Mouse (Mus musculus) liver, embryonic 15.5 days (tissue): ENCODE measurements around the gene Rps6ka1. TPM values are rescaled to one million over a fixed set of nuclear protein-coding genes. Genes with fewer than 3 reads are reported as not detected.
A peak's percentile ranks its signal among the peaks of the same experiment; 100 is the strongest.
"Not testable (repeated sequence)": the region's sequence is repeated elsewhere in the genome, so short reads cannot be mapped to it uniquely, and the experiment has no call there.

Experiments
- ATAC-seq: fragments of 200-750 bp; cut with Nextera tagmentation; 2 replicates; pipeline ENCODE4 v1.8.0; 2017; ENCODE audit warnings: moderate number of reproducible peaks, mild to moderate bottlenecking, moderate library complexity; ENCODE audit not compliant: insufficient read depth
- H3K27ac ChIP-seq: fragments of 300-500 bp; sonication (generic); replicated peaks from 2 replicates; pipeline ENCODE4 v1.5.1; 2015; ENCODE audit warnings: mild to moderate bottlenecking, inconsistent platforms
- H3K27me3 ChIP-seq: fragments of 300-500 bp; sonication (generic); 2 replicates; pipeline ENCODE4 v1.6.1; 2015; ENCODE audit warnings: mild to moderate bottlenecking, inconsistent platforms
- H3K36me3 ChIP-seq: fragments of 300-500 bp; sonication (generic); replicated peaks from 2 replicates; pipeline ENCODE4 v1.6.1; 2015; ENCODE audit warnings: moderate library complexity, mild to moderate bottlenecking, inconsistent platforms
- H3K4me1 ChIP-seq: fragments of 300-500 bp; sonication (generic); replicated peaks from 2 replicates; pipeline ENCODE4 v1.6.1; 2015; ENCODE audit warnings: inconsistent platforms
- H3K4me2 ChIP-seq: fragments of 300-500 bp; sonication (generic); 2 replicates; pipeline ENCODE4 v1.6.1; 2015; ENCODE audit warnings: moderate library complexity, mild to moderate bottlenecking, inconsistent platforms
- H3K4me3 ChIP-seq: fragments of 300-500 bp; sonication (generic); replicated peaks from 2 replicates; pipeline ENCODE4 v1.5.1; 2015; ENCODE audit warnings: mild to moderate bottlenecking, inconsistent platforms
- H3K9ac ChIP-seq: fragments of 300-500 bp; sonication (generic); 2 replicates; pipeline ENCODE4 v1.6.1; 2015; ENCODE audit warnings: moderate library complexity, mild to moderate bottlenecking, inconsistent platforms
- H3K9me3 ChIP-seq: fragments of 300-500 bp; sonication (generic); replicated peaks from 2 replicates; pipeline ENCODE4 v1.6.1; 2016; ENCODE audit warnings: inconsistent platforms
- WGBS: fragments of 180-500 bp; shearing (Covaris S2); methylation state at CpG from one replicate; pipeline ENCODE4 v1.1.7; 2015; ENCODE audit warnings: mixed read lengths; ENCODE audit not compliant: insufficient replicate concordance; 5-methylcytosine and 5-hydroxymethylcytosine counted together
- polyA plus RNA-seq: library from polyadenylated mRNA; unstranded; fragments of >200 nt; fragmentation: Nextera tagmentation; extraction: Ambion mirVana; gene quantifications from 2 replicates; pipeline ENCODE4 v1.2.1, GENCODE M21; 2015

Gene Rps6ka1
- 68.0 and 77.2 TPM in 2 replicates for polyA plus RNA-seq

DNA sequence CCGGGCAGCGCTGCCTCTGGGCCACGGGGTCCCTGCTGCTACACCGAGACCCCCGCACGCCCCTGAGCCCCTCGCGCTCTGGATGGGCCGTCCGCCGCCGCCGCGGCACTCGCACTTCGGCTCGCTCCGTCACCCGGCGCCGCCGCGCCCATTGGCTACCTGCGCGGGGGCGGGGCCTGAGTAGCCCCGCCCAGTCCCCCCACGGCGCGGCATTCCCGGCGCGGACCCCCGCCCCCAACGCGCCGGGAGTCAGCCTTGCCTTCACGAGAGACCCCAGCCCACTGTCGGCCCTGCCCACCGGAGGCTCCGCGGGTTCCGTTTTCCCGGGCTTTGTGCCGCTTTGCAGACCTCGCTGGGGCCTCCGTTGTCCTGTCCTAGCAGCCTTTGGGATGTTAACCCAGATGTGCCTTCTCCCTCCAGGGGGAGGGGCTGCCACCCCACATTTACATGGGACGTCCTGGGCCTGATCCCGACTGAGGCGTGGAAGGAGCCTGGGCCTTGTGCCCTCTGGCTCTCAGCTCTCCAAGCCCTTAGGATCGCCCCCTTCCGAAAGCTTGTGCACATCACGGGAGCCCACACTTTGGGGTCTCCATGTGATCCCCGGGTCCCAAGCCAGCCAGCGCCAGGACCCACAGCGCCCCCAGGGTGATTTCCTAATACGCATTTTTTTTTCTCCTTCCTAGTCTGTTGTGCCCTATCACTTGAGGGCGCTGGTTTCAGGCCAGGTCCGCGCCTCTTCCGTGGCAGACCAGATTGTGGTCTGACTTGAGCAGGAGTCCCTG, at the start of gene Rps6ka1:
Rps6ka1 (minus strand) TSS at position 126 of the 782 bp plus-strand sequence.
- Histone ChIP-seq H3K27ac (peak within 1 kb of the TSS; percentile 72), H3K27me3 (peaks cover 46% of the 10 kb centered on the region), H3K9me3 (no peaks in the 10 kb centered on the region), H3K36me3 (no peaks in the 10 kb centered on the region), H3K4me2 (peak within 1 kb of the TSS; percentile 97), H3K4me1 (peaks cover 38% of the 10 kb centered on the region), H3K9ac (peak within 1 kb of the TSS; percentile 68), H3K4me3 (peak within 1 kb of the TSS; percentile 70)
- WGBS = 1% methylated on average over 61 of the region's 61 CpGs
- ATAC-seq = peak; percentile 72

DNA sequence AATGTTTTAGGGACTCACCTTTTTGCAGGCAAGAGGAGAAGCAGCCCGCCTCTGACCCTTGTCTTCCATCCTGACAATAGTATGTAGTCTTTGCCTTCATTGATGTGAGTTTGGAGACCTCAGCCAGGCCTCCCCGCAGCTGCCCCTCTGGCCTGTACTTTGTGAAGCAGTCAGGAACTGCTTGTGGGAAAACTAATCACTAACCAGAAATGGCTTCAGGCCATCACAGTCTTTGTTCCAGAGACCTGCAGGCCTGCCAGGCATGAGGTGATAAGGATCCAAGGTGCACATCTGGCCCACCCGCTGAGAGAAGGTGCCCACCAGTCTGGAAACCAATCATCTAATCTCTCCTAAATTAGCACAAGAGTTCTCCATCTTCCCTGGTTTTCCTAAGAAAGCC, 44.2 kb upstream of the Rps6ka1 start:
- no peaks in the 10 kb centered on the region for H3K27me3 ChIP-seq
- no peak overlapping the region for H3K4me3 ChIP-seq
- no peak overlapping the region for H3K9ac ChIP-seq
- no peaks in the 10 kb centered on the region for H3K9me3 ChIP-seq
- H3K4me1 ChIP-seq = peaks cover 19% of the 10 kb centered on the region
- H3K36me3 ChIP-seq = no peaks in the 10 kb centered on the region
- WGBS = 52% methylated on average over 3 of the region's 3 CpGs
- H3K4me2 ChIP-seq = peak overlapping the region; percentile 15; the same call in 1 of the 2 replicates
- no peak for ATAC-seq
- no peak overlapping the region for H3K27ac ChIP-seq

DNA sequence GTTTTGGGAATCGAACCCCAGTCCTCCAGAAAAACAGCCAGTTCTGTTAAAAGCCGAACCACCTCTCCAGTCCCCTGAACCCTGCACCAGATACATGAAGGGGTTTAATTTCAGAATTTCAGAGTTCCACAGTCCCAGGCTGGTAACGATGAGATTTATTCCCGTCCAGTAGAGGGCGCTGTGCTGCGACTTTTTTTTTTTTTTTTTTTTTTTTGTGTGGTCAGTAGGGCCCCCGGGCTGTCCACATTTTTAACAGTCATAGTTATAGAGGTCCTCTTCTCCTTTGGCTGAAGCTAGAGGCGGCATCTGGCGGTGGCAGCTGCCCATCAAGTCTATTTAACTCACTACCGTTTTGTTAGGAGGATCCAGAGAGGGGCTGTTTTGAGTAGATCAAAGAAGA, 43.8 kb upstream of the Rps6ka1 start:
- Histone ChIP-seq H3K9me3 (no peaks in the 10 kb centered on the region), H3K4me1 (peaks cover 19% of the 10 kb centered on the region), H3K4me2 (peak overlapping the region; percentile 15; the same call in 1 of the 2 replicates), H3K9ac (no peak overlapping the region), H3K27ac (no peak overlapping the region), H3K27me3 (no peaks in the 10 kb centered on the region), H3K36me3 (no peaks in the 10 kb centered on the region), H3K4me3 (no peak overlapping the region)
- 5% methylated on average over 10 of the region's 10 CpGs for WGBS
- ATAC-seq = no peak

DNA sequence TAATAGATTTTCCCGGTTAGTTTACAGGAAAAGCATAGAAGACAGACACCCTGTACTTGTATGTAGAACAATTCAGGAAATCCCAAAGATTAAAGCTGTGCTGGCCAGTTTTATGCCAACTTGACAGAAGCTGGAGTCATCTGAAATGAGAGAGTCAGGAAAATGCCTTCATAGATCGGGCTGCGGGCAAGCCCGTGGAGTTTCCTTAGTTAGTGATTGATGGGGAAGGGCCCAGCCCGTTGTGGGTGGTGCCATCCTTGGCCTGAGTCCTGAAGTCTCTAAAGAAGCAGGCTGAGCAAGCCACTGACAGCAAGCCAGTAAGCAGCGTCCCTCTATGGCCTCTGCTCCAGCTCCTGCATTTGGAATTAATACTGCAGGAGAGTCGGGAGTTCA, 41.7 kb upstream of the Rps6ka1 start:
- Histone ChIP-seq H3K4me2 (peak overlapping the region; percentile 32), H3K27ac (peak overlapping the region; percentile 45), H3K36me3 (no peaks in the 10 kb centered on the region), H3K9me3 (no peaks in the 10 kb centered on the region), H3K27me3 (no peaks in the 10 kb centered on the region), H3K4me3 (no peak overlapping the region), H3K9ac (no peak overlapping the region), H3K4me1 (peaks cover 19% of the 10 kb centered on the region)
- WGBS = 5% methylated on average over 7 of the region's 7 CpGs
- no peak for ATAC-seq

DNA sequence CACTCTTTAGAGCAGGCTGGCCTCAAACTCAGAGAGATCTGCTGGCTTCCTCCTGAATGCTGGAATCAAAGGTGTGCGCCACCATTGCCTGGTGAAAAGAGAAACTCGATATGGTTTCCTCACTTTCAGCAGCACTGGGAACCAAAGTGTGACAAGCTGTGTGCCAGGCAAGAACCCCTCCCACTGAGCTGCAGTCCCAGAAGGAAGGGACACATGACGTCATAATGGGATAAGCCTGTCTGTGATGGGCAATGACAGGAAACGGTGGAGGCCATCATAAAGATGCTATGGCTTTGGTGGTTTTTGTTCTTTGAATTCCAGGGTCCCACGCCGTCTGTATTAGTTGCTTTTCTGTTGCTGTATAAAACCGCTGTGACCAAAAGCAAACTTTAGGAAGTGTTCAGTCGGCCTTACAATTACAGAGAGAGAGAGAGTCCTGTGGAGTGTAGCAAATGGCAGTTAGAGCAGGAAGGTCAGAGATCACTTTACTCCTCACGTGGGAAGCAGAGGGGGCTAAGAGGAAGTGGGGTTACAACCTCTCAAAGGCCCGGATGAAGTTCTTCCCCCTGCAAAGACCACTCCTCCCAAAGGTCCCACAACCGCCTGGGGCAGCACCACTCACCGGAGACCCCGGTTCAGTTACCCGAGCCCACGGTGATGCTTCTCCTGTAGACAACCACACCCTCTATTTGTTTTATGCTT, 41.1 kb upstream of the Rps6ka1 start:
- Histone ChIP-seq H3K9ac (no peak overlapping the region), H3K27me3 (no peaks in the 10 kb centered on the region), H3K36me3 (no peaks in the 10 kb centered on the region), H3K4me1 (peaks cover 19% of the 10 kb centered on the region), H3K27ac (peak overlapping the region; percentile 45), H3K9me3 (no peaks in the 10 kb centered on the region), H3K4me3 (no peak overlapping the region), H3K4me2 (peak overlapping the region; percentile 32)
- 11% methylated on average over 15 of the region's 15 CpGs for WGBS
- peak; percentile 25; the same call in 1 of the 2 replicates for ATAC-seq

DNA sequence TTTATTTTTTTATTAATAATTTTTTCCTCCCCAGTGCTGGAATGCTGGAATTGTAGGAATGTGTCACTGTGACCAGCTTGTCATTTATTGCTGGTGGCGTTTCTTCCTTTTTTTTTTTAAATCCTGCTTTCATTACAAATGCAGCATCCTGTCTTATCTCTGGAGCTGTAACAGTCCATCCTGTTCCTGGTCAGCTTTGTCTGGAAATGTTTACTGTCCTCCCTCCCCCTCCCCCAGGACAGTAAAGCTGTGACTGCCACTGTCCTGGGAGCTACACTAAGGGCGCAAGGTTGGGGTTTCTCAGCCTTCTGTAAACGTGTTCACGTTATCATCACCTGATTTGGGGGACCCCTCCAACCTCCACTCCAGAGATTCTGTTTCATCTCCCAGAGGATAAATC, 37.6 kb upstream of the Rps6ka1 start:
- Histone ChIP-seq H3K36me3 (no peaks in the 10 kb centered on the region), H3K4me3 (no peak overlapping the region), H3K4me1 (peaks cover 12% of the 10 kb centered on the region; the same call in 1 of the 2 replicates), H3K4me2 (no peak overlapping the region), H3K27me3 (no peaks in the 10 kb centered on the region), H3K27ac (no peak overlapping the region), H3K9ac (no peak overlapping the region), H3K9me3 (no peaks in the 10 kb centered on the region)
- no peak for ATAC-seq
- WGBS = 49% methylated on average over 4 of the region's 4 CpGs

DNA sequence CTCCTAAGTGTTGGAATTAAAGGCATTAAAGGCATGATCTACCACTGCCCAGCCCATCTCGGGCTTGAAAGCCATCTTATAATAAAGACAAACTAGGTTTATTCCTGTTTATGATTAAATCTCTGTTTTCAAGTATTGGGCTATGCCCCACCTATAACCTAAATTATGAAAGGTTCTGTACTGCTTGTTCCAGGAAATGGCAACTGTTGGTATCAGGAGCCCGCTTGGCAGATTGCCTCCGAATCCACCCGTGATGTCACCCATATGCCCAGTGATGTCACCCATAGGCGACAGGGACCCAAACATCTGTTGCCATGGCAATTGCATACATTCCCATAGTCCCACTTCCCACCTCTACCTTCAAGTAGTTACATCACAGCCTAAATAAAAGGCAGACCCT, 36.1 kb upstream of the Rps6ka1 start:
- Histone ChIP-seq H3K9me3 (no peaks in the 10 kb centered on the region), H3K4me1 (peaks cover 9% of the 10 kb centered on the region; the same call in 1 of the 2 replicates), H3K4me3 (no peak overlapping the region), H3K9ac (no peak overlapping the region), H3K4me2 (no peak overlapping the region), H3K36me3 (no peaks in the 10 kb centered on the region), H3K27me3 (no peaks in the 10 kb centered on the region), H3K27ac (no peak overlapping the region)
- 70% methylated on average over 5 of the region's 5 CpGs for WGBS
- ATAC-seq = no peak

DNA sequence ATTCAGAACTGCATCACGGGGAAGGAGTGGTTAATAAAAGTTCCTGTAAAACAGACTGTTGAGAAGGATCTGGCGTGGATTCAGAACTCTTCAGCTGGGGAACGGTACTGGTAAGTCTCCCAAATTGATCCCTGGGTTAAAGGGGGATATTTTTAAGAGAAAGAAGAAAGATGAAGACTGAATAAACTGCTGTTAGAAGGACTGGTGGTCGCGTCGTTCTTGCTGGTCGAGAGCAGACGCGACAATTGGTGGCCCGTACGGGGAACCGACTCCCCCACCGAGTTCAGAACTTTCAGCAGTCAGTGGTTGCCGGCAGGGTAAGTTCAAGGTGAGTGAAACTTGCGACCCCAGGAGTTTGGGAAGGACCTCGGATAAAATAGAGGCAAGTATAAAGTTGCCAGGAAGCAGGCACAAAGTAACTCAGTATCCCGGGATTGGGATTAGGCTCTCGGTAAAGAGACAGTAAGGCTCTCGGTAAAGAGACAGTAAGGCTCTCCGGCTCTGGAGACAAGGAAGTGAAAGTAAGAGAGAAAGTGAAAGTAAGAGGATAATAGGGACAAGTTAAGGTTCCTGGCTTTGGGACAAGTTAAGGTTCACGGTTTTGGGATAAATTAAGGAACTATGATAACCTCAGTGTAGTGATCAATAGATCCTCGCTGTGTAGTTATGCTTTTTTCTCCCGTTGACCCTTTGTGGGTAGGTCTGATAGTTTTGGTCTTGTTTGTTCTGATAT, 30.7 kb upstream of the Rps6ka1 start:
- H3K27me3 ChIP-seq, H3K4me1 ChIP-seq, H3K4me2 ChIP-seq, H3K9me3 ChIP-seq, ATAC-seq, H3K4me3 ChIP-seq, H3K36me3 ChIP-seq, H3K27ac ChIP-seq, H3K9ac ChIP-seq: not testable (repeated sequence)
- 73% methylated on average over 21 of the region's 23 CpGs for whole genome bisulfite sequencing

DNA sequence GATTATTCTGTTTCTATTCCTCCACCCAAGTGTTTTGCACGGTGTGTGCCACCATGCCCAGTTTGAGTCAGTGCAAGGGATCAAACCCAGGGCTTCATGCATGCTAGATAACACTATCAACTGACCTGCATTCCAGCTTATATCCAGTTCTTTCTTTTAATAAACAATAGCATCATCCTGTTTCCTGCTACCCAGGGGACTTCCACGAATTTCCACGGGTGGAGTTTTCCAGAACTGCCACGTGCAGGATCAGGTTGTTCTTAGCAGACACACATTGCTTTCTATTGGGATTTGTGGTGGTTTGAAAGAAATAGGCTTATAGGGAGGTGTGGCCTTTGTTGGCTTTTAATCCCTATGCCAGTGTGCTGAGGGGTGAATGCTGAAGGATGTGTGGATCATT, 24.4 kb upstream of the Rps6ka1 start:
- 37% methylated on average over 4 of the region's 4 CpGs for WGBS
- no peaks in the 10 kb centered on the region for H3K27me3 ChIP-seq
- H3K4me3 ChIP-seq = no peak overlapping the region
- no peaks in the 10 kb centered on the region for H3K9me3 ChIP-seq
- H3K36me3 ChIP-seq = no peaks in the 10 kb centered on the region
- no peak for ATAC-seq
- H3K4me1 ChIP-seq = peaks cover 31% of the 10 kb centered on the region
- no peak overlapping the region for H3K27ac ChIP-seq
- H3K9ac ChIP-seq = no peak overlapping the region
- no peak overlapping the region for H3K4me2 ChIP-seq

DNA sequence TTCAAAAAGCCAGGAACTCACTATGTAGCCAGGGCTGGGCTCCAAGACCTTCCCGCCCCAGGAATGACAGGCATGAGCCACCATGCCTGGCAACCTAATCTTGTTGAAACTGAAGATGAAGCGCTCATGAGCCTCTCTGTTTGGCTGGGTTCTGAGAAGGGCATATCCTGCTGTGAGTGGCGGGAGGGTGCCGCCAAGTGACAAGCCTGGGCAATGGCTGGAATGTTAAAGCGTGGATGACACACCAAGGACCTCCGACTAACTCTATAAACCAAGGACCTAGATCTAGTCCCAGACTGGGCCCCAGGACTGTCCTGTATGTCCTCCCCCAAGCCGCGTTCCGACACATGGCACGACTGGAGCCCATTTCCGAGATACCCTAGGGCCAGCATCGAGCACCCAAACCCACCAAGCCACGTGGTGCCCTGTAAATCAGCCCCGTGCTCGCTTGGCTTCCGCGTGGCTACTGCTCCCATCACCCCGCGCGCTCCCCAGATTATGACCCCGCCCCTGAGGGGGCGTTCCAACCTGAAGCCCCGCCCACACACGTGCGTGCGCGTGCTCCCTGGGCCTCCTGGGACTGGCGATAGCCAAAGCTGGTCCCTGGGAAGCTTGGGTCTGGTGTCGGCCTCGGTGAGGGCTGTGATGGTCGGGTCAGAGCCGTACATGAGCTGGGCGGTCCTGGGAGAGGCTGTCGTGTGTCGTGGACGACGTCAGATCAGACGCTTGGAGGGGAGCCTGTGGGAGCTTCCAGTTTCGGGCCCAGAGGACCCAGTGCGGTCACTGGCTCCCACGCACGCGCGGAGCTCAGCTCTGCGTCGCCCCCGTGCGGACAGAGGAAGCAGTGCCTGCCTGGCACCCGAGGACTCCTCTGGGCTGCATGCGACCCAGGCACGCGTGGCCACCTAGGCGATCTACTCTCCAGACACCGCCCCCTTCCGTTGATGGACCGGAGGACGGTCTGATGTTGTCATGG, 22.9 kb upstream of the Rps6ka1 start:
- peak overlapping the region; percentile 53 for H3K9ac ChIP-seq
- peak overlapping the region; percentile 86 for H3K27ac ChIP-seq
- H3K4me3 ChIP-seq = peak overlapping the region; percentile 62
- H3K9me3 ChIP-seq = no peaks in the 10 kb centered on the region
- peak overlapping the region; percentile 92 for H3K4me2 ChIP-seq
- peaks cover 34% of the 10 kb centered on the region for H3K4me1 ChIP-seq
- no peaks in the 10 kb centered on the region for H3K27me3 ChIP-seq
- no peaks in the 10 kb centered on the region for H3K36me3 ChIP-seq
- WGBS = under 1% methylated on average over 57 of the region's 57 CpGs
- ATAC-seq = peak; percentile 91
